Mouse (Mus musculus): ENCODE data around the gene 1700037C18Rik.

DNA sequence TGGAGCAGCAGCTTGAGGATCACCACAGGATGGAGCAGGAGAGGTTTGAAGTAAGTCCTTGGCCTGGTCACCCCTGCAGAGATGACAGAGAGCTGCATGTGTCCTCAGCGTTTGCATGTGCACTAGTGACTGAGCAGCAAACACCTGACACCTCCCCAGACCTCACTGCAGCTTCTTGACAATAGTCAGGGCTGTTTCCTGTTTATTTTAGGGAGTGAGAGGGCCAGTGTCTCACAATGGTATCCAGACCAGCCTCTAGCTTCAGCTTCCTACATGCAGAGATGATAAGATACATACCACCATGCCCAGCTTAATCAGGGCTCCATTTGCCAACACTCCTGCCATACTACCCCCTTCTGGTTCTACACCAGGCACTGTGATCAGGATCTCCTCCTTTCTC, 20.1 kb upstream of the 1700037C18Rik start:
- TF ChIP-seq TBP (IDR thresholded peaks at IDR 0.05; ENCODE audit: low read depth, low read length): no peak
- no peak for TF ChIP-seq HCFC1 (IDR thresholded peaks at IDR 0.05; ENCODE audit: low read depth, low read length)
- no peak for TF ChIP-seq POLR2AphosphoS2 (IDR thresholded peaks at IDR 0.05; ENCODE audit: low read length)
- no peak for TF ChIP-seq TAL1 (IDR thresholded peaks at IDR 0.05; ENCODE audit: low read length)
- no peak for TF ChIP-seq GATA1 (IDR thresholded peaks at IDR 0.05; ENCODE audit: low read depth, low read length)
- no peak for TF ChIP-seq ZC3H11A (IDR thresholded peaks at IDR 0.05; ENCODE audit: low read depth, low read length)

Data from MEL (cell line).